Mouse (Mus musculus): ENCODE data around the gene Traf1. TPM values are rescaled to one million over a fixed set of nuclear protein-coding genes. Genes with fewer than 3 reads are reported as not detected.
A peak's percentile ranks its signal among the peaks of the same experiment; 100 is the strongest.

The Traf1 gene
- 9.2 TPM in 2 replicates for polyA plus RNA-seq (2012; rRNA removed)

- WGBS: 3% methylated on average over 20 of the region's 20 CpGs
- no peak for DNase-seq (ENCODE audit: low read depth, low spot score)
Measured at GRCm38 (mm10) chr2:34961481-34962036, at the start of gene Traf1. Traf1 (minus strand) TSS chr2:34961772.

GRCm38 (mm10) chr2:34998956-34999355, 37.4 kb upstream of the Traf1 start:
- no peak for DNase-seq (ENCODE audit: low read depth, low spot score)
- 86% methylated on average over 9 of the region's 9 CpGs for whole genome bisulfite sequencing

- WGBS: 87% methylated on average over 5 of the region's 5 CpGs
- no peak for DNase-seq (ENCODE audit: low read depth, low spot score)
Measured at GRCm38 (mm10) chr2:34996506-34996905, 34.9 kb upstream of the Traf1 start.

- 76% methylated on average over 5 of the region's 5 CpGs for WGBS
- no peak for DNase-seq (ENCODE audit: low read depth, low spot score)
Measured at GRCm38 (mm10) chr2:34993696-34994356, 32.3 kb upstream of the Traf1 start.

GRCm38 (mm10) chr2:34992729-34993695, 31.4 kb upstream of the Traf1 start:
- no peak for DNase-seq (ENCODE audit: low read depth, low spot score)
- WGBS: 38% methylated on average over 9 of the region's 9 CpGs

GRCm38 (mm10) chr2:34991966-34992365, 30.4 kb upstream of the Traf1 start:
- 60% methylated on average over 3 of the region's 3 CpGs for WGBS

GRCm38 (mm10) chr2:34989749-34990148, 28.2 kb upstream of the Traf1 start:
- WGBS: 76% methylated on average over 1 of the region's 1 CpGs
- no peak for DNase-seq (ENCODE audit: low read depth, low spot score)

More at GRCm38 (mm10) chr2:34991966-34992365, 30.4 kb upstream of the Traf1 start:
- DNase-seq (ENCODE audit: low read depth, low spot score): no peak

GRCm38 (mm10) chr2:34987595-34987994, 26.0 kb upstream of the Traf1 start:
- peak; percentile 64 for DNase-seq (ENCODE audit: low read depth, low spot score)
- WGBS: 20% methylated on average over 1 of the region's 1 CpGs

GRCm38 (mm10) chr2:34984885-34985284, 23.3 kb upstream of the Traf1 start:
- WGBS: 87% methylated on average over 8 of the region's 8 CpGs
- no peak for DNase-seq (ENCODE audit: low read depth, low spot score)

- no peak for DNase-seq (ENCODE audit: low read depth, low spot score)
Measured at GRCm38 (mm10) chr2:34982906-34983698, 21.5 kb upstream of the Traf1 start.

GRCm38 (mm10) chr2:34982096-34982724, 20.6 kb upstream of the Traf1 start:
- WGBS: 59% methylated on average over 14 of the region's 14 CpGs
- no peak for DNase-seq (ENCODE audit: low read depth, low spot score)

More at GRCm38 (mm10) chr2:34982906-34983698, 21.5 kb upstream of the Traf1 start:
- 30% methylated on average over 11 of the region's 11 CpGs for WGBS

GRCm38 (mm10) chr2:34979459-34980011, 18.0 kb upstream of the Traf1 start:
- no peak for DNase-seq (ENCODE audit: low read depth, low spot score)
- 37% methylated on average over 3 of the region's 3 CpGs for WGBS

- no peak for DNase-seq (ENCODE audit: low read depth, low spot score)
- 90% methylated on average over 2 of the region's 2 CpGs for WGBS
Measured at GRCm38 (mm10) chr2:34978226-34978625, 16.7 kb upstream of the Traf1 start.

- 83% methylated on average over 8 of the region's 8 CpGs for WGBS
- DNase-seq (ENCODE audit: low read depth, low spot score): no peak
Measured at GRCm38 (mm10) chr2:34976945-34977658, 15.5 kb upstream of the Traf1 start.

GRCm38 (mm10) chr2:34976447-34976846, 14.9 kb upstream of the Traf1 start:
- no peak for DNase-seq (ENCODE audit: low read depth, low spot score)
- WGBS: 86% methylated on average over 6 of the region's 6 CpGs

GRCm38 (mm10) chr2:34973087-34973486, 11.5 kb upstream of the Traf1 start:
- 83% methylated on average over 8 of the region's 8 CpGs for WGBS
- DNase-seq (ENCODE audit: low read depth, low spot score): no peak

- WGBS: 67% methylated on average over 11 of the region's 11 CpGs
- DNase-seq (ENCODE audit: low read depth, low spot score): no peak
Measured at GRCm38 (mm10) chr2:34971080-34971888, 9.7 kb upstream of the Traf1 start.

All from large intestine, adult 2 months (tissue).